Mouse (Mus musculus): ENCODE measurements around the gene Dennd2d. TPM values are rescaled to one million over a fixed set of nuclear protein-coding genes. Genes with fewer than 3 reads are reported as not detected.

The Dennd2d gene
- polyA plus RNA-seq (2016; fragmentation: Nextera tagmentation; extraction: Ambion mirVana), result 2.7 and 3.3 TPM in 2 replicates

DNA sequence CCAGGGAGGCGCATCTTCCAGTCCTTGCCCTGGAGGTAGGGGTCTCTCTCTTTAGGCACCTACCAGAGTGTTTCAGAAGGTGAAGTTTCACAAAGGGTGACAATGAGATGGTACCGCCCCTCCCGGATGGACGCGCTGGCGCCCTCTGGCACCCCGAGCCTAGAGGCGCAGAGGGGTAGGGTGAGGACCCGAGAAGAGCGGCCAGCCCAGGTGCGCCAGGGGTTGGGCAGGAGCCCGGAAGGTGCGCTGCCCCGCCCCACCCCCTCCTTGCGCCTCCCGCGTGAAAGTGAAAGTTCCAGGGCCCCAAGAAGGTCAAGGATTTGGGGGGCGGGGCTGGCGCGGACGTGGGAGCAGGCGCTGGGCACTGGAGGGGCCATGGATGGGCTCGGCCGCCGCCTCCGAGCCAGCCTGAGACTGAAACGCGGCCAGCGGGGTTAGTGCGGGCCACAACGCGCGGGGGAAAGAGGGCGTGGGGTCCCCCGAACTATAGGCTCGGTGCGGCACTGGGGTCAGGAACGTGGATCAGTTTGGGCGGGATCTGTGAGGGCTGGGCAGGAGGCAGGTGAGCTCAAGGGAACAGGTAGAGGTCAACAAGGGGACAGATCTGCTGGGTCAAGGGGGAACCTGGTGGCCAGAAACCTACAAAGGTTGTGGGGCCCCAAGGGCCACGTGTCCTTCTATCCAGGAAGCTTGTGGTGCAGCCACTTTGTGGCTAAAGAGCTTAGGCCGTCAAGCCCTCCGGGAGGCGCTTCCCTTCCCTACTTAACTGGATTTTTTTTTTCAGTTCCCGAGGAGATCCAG lies at the start of gene Dennd2d:
Gene Dennd2d, plus strand, starts transcription at position 125 of the 801 bp plus-strand sequence.
- Histone ChIP-seq H3K9me3 (no peaks in the 10 kb centered on the region), H3K27ac (peak within 1 kb of the TSS; percentile 81), H3K27me3 (ENCODE audit: insufficient read depth, poor library complexity, severe bottlenecking) (no peaks in the 10 kb centered on the region), H3K4me3 (peak within 1 kb of the TSS; percentile 72), H3K36me3 (no peaks in the 10 kb centered on the region), H3K4me1 (peaks cover 13% of the 10 kb centered on the region; the same call in 1 of the 2 replicates)
- no peak for DNase-seq (ENCODE audit: low spot score)
- 1% methylated on average over 44 of the region's 44 CpGs for WGBS

DNA sequence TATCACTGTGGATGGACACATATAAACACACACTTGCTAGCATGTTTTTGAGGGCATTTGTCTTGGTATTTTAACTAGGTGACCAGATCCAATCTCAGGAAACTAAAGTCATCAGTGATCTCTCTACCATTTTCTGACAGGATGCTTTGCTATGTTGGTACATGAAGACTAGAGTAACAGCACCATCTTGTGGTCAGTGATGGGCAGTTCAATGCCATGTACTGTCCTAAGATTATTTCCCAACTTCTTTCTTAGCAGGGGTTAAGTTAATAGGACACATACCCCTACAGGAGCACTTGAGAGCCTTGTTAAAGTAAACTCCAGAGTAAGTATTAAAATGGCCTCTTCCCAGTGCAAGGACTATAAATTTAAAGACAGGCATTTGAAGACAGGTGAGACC lies 33.6 kb upstream of the Dennd2d start:
- H3K4me1 ChIP-seq, result no peaks in the 10 kb centered on the region
- H3K36me3 ChIP-seq, result no peaks in the 10 kb centered on the region
- H3K4me3 ChIP-seq, result no peak overlapping the region
- no peaks in the 10 kb centered on the region for H3K9me3 ChIP-seq
- H3K27me3 ChIP-seq (ENCODE audit: insufficient read depth, poor library complexity, severe bottlenecking), result no peaks in the 10 kb centered on the region
- no peak for DNase-seq (ENCODE audit: low spot score)
- H3K27ac ChIP-seq, result no peak overlapping the region

DNA sequence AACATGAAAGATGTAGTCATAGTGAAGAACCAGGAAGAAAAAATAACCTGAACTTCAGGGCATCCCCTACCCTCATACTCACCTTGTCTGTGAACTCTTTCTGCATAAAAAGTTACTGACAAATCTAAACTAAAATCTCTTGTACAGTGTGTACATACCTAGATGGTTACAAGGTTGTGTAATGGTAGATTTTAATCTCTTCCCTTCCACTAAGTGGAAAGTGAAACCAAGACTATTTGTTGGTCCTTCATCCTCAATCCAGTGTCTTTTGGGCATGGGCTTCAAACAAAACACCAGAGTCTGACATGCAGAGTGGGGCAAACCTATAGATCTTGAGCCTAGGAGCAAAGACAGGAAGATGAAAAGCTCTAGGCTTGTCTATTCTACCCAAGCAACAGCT lies 33.2 kb upstream of the Dennd2d start:
- H3K36me3 ChIP-seq, result no peaks in the 10 kb centered on the region
- H3K27me3 ChIP-seq (ENCODE audit: insufficient read depth, poor library complexity, severe bottlenecking), result no peaks in the 10 kb centered on the region
- DNase-seq (ENCODE audit: low spot score), result no peak
- no peak overlapping the region for H3K27ac ChIP-seq
- no peaks in the 10 kb centered on the region for H3K4me1 ChIP-seq
- H3K4me3 ChIP-seq, result no peak overlapping the region
- H3K9me3 ChIP-seq, result no peaks in the 10 kb centered on the region

DNA sequence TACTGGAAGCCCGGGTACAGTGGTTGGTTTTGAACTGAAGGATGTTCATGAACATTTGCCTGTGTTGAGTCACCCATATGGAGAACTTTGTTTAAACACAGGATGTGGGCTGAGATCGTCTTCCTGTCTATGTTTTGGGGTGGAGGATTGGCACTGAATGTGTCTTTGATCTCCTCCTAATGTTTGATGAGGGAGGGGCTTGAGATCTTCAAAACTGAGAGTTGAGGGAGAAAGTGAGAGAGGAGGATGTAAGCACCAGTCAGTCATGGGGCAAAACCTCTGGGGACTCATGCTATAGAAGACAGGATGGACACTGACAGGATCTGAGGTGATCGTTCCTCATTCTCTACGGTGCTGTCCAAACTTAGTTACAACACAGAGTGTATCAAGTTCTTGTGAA lies 32.6 kb upstream of the Dennd2d start:
- Histone ChIP-seq H3K9me3 (no peaks in the 10 kb centered on the region), H3K36me3 (no peaks in the 10 kb centered on the region), H3K27me3 (ENCODE audit: insufficient read depth, poor library complexity, severe bottlenecking) (no peaks in the 10 kb centered on the region), H3K4me1 (no peaks in the 10 kb centered on the region), H3K27ac (no peak overlapping the region), H3K4me3 (no peak overlapping the region)
- WGBS, result 65% methylated on average over 4 of the region's 4 CpGs
- DNase-seq (ENCODE audit: low spot score), result no peak

- H3K27me3 ChIP-seq (ENCODE audit: insufficient read depth, poor library complexity, severe bottlenecking), result no peaks in the 10 kb centered on the region
- H3K36me3 ChIP-seq, result no peaks in the 10 kb centered on the region
- no peak overlapping the region for H3K4me3 ChIP-seq
- no peak overlapping the region for H3K27ac ChIP-seq
- no peaks in the 10 kb centered on the region for H3K4me1 ChIP-seq
- 64% methylated on average over 4 of the region's 4 CpGs for WGBS
- no peaks in the 10 kb centered on the region for H3K9me3 ChIP-seq
- no peak for DNase-seq (ENCODE audit: low spot score)
These were observed 29.6 kb upstream of the Dennd2d start for GRCm38 (mm10) chr3:106452616-106453015.

GRCm38 (mm10) chr3:106457298-106457869 lies 24.8 kb upstream of the Dennd2d start:
- Histone ChIP-seq H3K36me3 (no peaks in the 10 kb centered on the region), H3K9me3 (no peaks in the 10 kb centered on the region), H3K27me3 (ENCODE audit: insufficient read depth, poor library complexity, severe bottlenecking) (no peaks in the 10 kb centered on the region), H3K4me1 (no peaks in the 10 kb centered on the region), H3K27ac (no peak overlapping the region), H3K4me3 (no peak overlapping the region)
- DNase-seq (ENCODE audit: low spot score), result no peak
- WGBS, result 74% methylated on average over 2 of the region's 2 CpGs

DNA sequence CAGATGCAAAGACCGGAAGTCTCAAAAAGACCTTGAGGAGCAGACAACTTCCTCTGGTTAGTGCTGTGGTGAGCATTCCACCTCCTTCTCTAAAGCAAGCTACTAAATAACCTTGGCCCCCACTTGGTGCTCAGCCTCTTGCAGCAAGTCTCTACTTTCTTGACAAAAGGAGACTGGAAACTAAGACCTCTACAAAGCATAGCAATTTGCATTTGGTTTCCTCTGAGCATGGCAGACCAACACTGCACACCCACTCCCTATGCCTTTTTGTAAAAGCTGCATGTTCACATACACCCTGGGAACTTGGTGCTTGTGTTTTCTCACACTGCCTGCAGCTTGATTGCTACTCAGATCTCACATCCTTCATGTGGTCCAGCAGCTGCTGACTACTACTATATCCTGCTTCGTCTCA lies 20.1 kb upstream of the Dennd2d start:
- Histone ChIP-seq H3K4me3 (no peak overlapping the region), H3K9me3 (no peaks in the 10 kb centered on the region), H3K27ac (no peak overlapping the region), H3K36me3 (no peaks in the 10 kb centered on the region), H3K27me3 (ENCODE audit: insufficient read depth, poor library complexity, severe bottlenecking) (no peaks in the 10 kb centered on the region), H3K4me1 (no peaks in the 10 kb centered on the region)
- 95% methylated on average over 2 of the region's 2 CpGs for WGBS
- no peak for DNase-seq (ENCODE audit: low spot score)

- H3K4me1 ChIP-seq, result no peaks in the 10 kb centered on the region
- no peak for DNase-seq (ENCODE audit: low spot score)
- H3K4me3 ChIP-seq, result no peak overlapping the region
- H3K9me3 ChIP-seq, result no peaks in the 10 kb centered on the region
- 62% methylated on average over 3 of the region's 3 CpGs for WGBS
- H3K27ac ChIP-seq, result no peak overlapping the region
- H3K36me3 ChIP-seq, result no peaks in the 10 kb centered on the region
- no peaks in the 10 kb centered on the region for H3K27me3 ChIP-seq (ENCODE audit: insufficient read depth, poor library complexity, severe bottlenecking)
These were observed 19.7 kb upstream of the Dennd2d start for GRCm38 (mm10) chr3:106462493-106462892.

DNA sequence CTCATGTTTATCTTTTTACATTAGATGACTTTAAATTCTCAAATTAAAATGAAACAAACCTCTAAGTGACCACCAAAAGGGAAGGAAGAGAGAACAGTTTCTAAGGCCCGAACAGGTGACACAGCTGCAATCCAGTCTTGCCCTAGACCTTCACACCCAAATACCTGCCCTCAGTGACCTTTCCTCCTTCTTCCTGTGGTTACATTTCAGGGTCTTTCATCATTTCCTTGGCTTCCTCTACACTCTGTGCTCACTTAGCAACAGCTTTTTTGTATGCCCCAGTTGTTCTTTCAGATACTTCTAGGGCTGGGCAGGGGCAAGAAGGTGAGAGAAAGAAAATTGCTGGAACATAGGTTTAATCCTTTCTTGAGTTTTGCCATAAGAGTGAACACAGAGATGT lies 17.5 kb upstream of the Dennd2d start:
- H3K9me3 ChIP-seq, result no peaks in the 10 kb centered on the region
- no peak overlapping the region for H3K4me3 ChIP-seq
- no peak for DNase-seq (ENCODE audit: low spot score)
- 85% methylated on average over 1 of the region's 1 CpGs for WGBS
- H3K4me1 ChIP-seq, result no peaks in the 10 kb centered on the region
- H3K36me3 ChIP-seq, result no peaks in the 10 kb centered on the region
- H3K27ac ChIP-seq, result no peak overlapping the region
- H3K27me3 ChIP-seq (ENCODE audit: insufficient read depth, poor library complexity, severe bottlenecking), result no peaks in the 10 kb centered on the region

DNA sequence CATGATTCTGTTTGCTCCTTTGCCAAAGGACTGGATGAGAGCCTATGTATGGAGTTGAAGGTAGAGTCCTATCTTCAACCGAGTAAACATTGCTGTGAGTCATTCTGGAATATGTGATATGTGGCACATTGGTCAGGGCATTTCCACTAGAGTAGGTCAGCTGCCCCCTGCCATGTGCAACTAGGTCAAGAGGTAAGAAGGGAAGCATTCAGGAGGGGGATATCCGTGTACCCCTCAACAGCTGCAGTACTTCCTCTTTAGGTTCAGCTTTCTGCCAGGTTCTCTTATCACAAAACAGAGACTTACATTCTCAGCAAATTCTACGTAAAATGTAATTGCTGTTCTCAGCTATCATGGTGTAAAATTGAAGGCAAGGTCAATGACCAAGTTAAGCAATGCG lies 8.0 kb upstream of the Dennd2d start:
- Histone ChIP-seq H3K27me3 (ENCODE audit: insufficient read depth, poor library complexity, severe bottlenecking) (no peaks in the 10 kb centered on the region), H3K27ac (no peak overlapping the region), H3K4me1 (no peaks in the 10 kb centered on the region), H3K4me3 (no peak overlapping the region), H3K9me3 (no peaks in the 10 kb centered on the region), H3K36me3 (no peaks in the 10 kb centered on the region)
- no peak for DNase-seq (ENCODE audit: low spot score)
- WGBS, result 76% methylated on average over 4 of the region's 4 CpGs

DNA sequence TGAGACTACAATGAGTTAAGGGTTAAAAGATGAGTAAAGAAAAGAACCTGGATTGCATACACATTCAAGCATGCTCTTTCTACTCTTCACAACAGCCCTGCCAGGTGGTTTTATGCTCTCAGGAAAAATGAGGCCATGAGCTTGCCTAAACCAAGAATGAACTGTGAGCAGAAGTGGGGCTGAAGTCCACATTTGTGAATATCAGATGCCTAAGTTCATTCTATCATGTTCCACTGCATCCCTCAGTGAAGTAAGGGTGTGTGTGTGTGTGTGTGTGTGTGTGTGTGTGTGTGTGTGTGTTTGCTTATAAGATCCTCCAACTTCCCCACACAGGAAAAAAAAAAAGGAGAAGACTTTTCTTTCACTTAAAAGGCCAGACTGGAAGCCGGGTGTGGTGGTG lies 5.3 kb upstream of the Dennd2d start:
- H3K36me3 ChIP-seq, result no peaks in the 10 kb centered on the region
- H3K27me3 ChIP-seq (ENCODE audit: insufficient read depth, poor library complexity, severe bottlenecking), result no peaks in the 10 kb centered on the region
- H3K9me3 ChIP-seq, result no peaks in the 10 kb centered on the region
- no peak for DNase-seq (ENCODE audit: low spot score)
- no peak overlapping the region for H3K4me3 ChIP-seq
- H3K4me1 ChIP-seq, result no peaks in the 10 kb centered on the region
- WGBS, result 71% methylated on average over 1 of the region's 1 CpGs
- H3K27ac ChIP-seq, result no peak overlapping the region

GRCm38 (mm10) chr3:106483297-106483696 lies 1.1 kb downstream of the Dennd2d start:
- Histone ChIP-seq H3K9me3 (no peaks in the 10 kb centered on the region), H3K27me3 (ENCODE audit: insufficient read depth, poor library complexity, severe bottlenecking) (no peaks in the 10 kb centered on the region), H3K4me3 (peak overlapping the region; percentile 72), H3K27ac (no peak overlapping the region), H3K36me3 (no peaks in the 10 kb centered on the region), H3K4me1 (peaks cover 13% of the 10 kb centered on the region; the same call in 1 of the 2 replicates)
- 55% methylated on average over 7 of the region's 7 CpGs for WGBS
- DNase-seq (ENCODE audit: low spot score), result no peak

- H3K4me1 ChIP-seq, result peaks cover 13% of the 10 kb centered on the region; the same call in 1 of the 2 replicates
- WGBS, result 66% methylated on average over 4 of the region's 4 CpGs
- H3K4me3 ChIP-seq, result no peak overlapping the region
- no peak overlapping the region for H3K27ac ChIP-seq
- H3K27me3 ChIP-seq (ENCODE audit: insufficient read depth, poor library complexity, severe bottlenecking), result no peaks in the 10 kb centered on the region
- H3K9me3 ChIP-seq, result no peaks in the 10 kb centered on the region
- no peak for DNase-seq (ENCODE audit: low spot score)
- no peaks in the 10 kb centered on the region for H3K36me3 ChIP-seq
These were observed 1.7 kb downstream of the Dennd2d start for GRCm38 (mm10) chr3:106483796-106484405.
